Mouse (Mus musculus) layer of hippocampus, postnatal 25 days (tissue): ENCODE measurements around the gene Filip1. TPM values are rescaled to one million over a fixed set of nuclear protein-coding genes. Genes with fewer than 3 reads are reported as not detected.

Source experiments
- DNase-seq, 2 experiments: peaks; one replicate each; pipeline ENCODE4 v3.0.0; 2022; ENCODE audit warnings: mixed read lengths in 2 of 2, low spot score in 1 of 2; ENCODE audit errors: extremely low spot score in 1 of 2
- total RNA-seq, 2 experiments: library from RNA; stranded (reverse); gene quantifications; 2 replicates each; pipeline ENCODE4 v1.2.3; 2021

The Filip1 gene
- total RNA-seq, 2 experiments from 2014 or later: 8.4 to 14.4 TPM

- DNase-seq: no peak
Measured at GRCm38 (mm10) chr9:79842615-79843014, 170.0 kb downstream of the Filip1 start.

GRCm38 (mm10) chr9:79842028-79842427 lies 170.6 kb downstream of the Filip1 start:
- DNase-seq: no peak

GRCm38 (mm10) chr9:79831294-79831693 lies 181.4 kb downstream of the Filip1 start:
- no peak for DNase-seq

- no peak for DNase-seq
Measured at GRCm38 (mm10) chr9:79830874-79831273, 181.8 kb downstream of the Filip1 start.

GRCm38 (mm10) chr9:79829842-79830800 lies 182.5 kb downstream of the Filip1 start:
- DNase-seq: no peak

GRCm38 (mm10) chr9:79827072-79827471 lies 185.6 kb downstream of the Filip1 start:
- no peak for DNase-seq

GRCm38 (mm10) chr9:79825526-79825925 lies 187.1 kb downstream of the Filip1 start:
- DNase-seq: no peak

- DNase-seq: no peak
Measured at GRCm38 (mm10) chr9:79823856-79824255, 188.8 kb downstream of the Filip1 start.

GRCm38 (mm10) chr9:79823438-79823837 lies 189.2 kb downstream of the Filip1 start:
- no peak for DNase-seq

- DNase-seq: no peak
Measured at GRCm38 (mm10) chr9:79816464-79816863, 196.2 kb downstream of the Filip1 start.

GRCm38 (mm10) chr9:79816013-79816412 lies 196.6 kb downstream of the Filip1 start:
- no peak for DNase-seq

GRCm38 (mm10) chr9:79814592-79814991 lies 198.1 kb downstream of the Filip1 start:
- no peak for DNase-seq

- DNase-seq: no peak
Measured at GRCm38 (mm10) chr9:79810969-79811902, 201.4 kb downstream of the Filip1 start.

- DNase-seq: no peak
Measured at GRCm38 (mm10) chr9:79810534-79810933, 202.1 kb downstream of the Filip1 start.

GRCm38 (mm10) chr9:79809411-79809810 lies 203.2 kb downstream of the Filip1 start:
- DNase-seq: no peak

GRCm38 (mm10) chr9:79807178-79807577 lies 205.5 kb downstream of the Filip1 start:
- DNase-seq: no peak

- DNase-seq: no peak
Measured at GRCm38 (mm10) chr9:79806317-79807075, 206.2 kb downstream of the Filip1 start.

- DNase-seq: no peak
Measured at GRCm38 (mm10) chr9:79805426-79805825, 207.2 kb downstream of the Filip1 start.

- DNase-seq: no peak
Measured at GRCm38 (mm10) chr9:79796461-79797135, 216.1 kb downstream of the Filip1 start.

GRCm38 (mm10) chr9:79795076-79795475 lies 217.6 kb downstream of the Filip1 start:
- no peak for DNase-seq
